Mouse (Mus musculus) induced T-regulatory cell, adult 2 months (primary cell): ENCODE results near the gene 1520401A03Rik.
A peak's percentile ranks its signal among the peaks of the same experiment; 100 is the strongest.

Experiments used
- DNase-seq: peaks from one replicate; pipeline ENCODE4 v3.0.0-alpha.2; 2012; ENCODE audit warnings: low read depth

1520401A03Rik gene

GRCm38 (mm10) chr17:23700079-23700478, 22.5 kb downstream of the 1520401A03Rik start:
- DNase-seq, result peak; percentile 86

GRCm38 (mm10) chr17:23699131-23700077, 23.2 kb downstream of the 1520401A03Rik start:
- no peak for DNase-seq

DNA sequence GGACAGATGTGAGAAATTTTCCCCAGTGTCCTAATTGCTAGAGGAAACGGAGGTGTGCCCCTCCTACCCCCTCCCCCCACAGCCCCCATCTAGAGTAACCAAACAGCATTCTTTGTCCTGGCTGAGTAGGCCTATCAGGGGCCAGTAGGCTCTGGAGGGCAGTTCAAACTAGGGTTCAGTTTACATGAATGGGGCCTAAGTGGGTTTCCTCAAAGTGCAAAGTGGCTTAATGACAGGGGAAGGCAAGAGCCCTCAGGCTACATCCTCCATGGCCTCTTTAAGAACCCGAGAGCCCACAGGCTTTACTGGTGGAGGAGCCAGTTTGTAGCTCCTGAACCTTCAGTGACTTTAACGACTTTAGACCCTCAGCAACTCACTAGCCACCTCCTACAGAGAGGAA, 26.8 kb downstream of the 1520401A03Rik start:
- no peak for DNase-seq

DNA sequence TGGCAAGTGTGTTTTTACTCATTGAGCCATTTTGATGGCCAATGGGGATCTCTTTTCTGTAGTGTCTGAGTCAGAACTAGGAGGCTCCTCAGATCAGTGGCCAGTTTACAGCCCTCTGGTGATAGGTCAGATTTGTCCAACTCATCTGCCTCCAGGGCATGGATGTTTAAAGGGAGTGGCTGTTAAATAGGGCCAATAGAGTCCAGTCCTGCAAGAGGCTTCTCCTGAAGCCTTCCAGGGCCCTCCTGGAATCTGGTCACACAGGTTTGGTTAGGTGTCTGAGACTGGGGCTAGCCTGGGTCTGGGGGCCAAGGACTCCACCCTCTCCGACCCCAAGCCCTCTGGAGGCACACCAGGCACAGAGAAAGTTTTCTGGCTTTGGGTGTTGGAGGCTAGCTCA, 28.1 kb downstream of the 1520401A03Rik start:
- DNase-seq, result no peak

- DNase-seq, result no peak
Measured at GRCm38 (mm10) chr17:23683856-23684672, 38.5 kb downstream of the 1520401A03Rik start, which contains the start of gene Cldn9. Gene Cldn9, minus strand, starts transcription at chr17:23684026.

GRCm38 (mm10) chr17:23683226-23683625, 39.4 kb downstream of the 1520401A03Rik start:
- DNase-seq, result no peak

GRCm38 (mm10) chr17:23682530-23682929, 40.1 kb downstream of the 1520401A03Rik start:
- DNase-seq, result no peak

- DNase-seq, result no peak
Measured at GRCm38 (mm10) chr17:23682092-23682491, 40.5 kb downstream of the 1520401A03Rik start.

GRCm38 (mm10) chr17:23681086-23681485, 41.5 kb downstream of the 1520401A03Rik start:
- no peak for DNase-seq

DNA sequence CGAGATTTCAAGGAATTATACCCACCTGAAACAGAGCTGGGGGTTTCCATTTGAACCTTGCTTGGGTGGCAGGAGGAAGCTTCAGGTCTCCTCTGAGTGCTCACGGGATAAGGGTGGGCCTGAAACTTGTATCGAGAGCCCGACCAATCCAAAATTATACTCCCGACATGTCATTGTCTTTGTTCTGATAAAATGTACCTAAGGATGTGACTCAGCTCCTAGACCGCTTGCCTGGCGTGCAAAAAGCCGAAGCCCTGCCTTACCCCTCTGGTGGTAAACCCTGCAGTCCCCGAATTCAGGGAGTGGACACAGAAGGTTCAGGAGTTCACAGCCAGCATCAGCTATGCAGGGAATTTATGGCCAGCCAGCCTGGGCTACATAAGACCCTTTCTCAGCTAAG, 42.2 kb downstream of the 1520401A03Rik start:
- DNase-seq, result no peak

- DNase-seq, result no peak
Measured at GRCm38 (mm10) chr17:23679127-23679835, 43.3 kb downstream of the 1520401A03Rik start, which contains the start of gene Cldn6. Gene Cldn6, plus strand, starts transcription at chr17:23679249.

GRCm38 (mm10) chr17:23677236-23677679, 45.3 kb downstream of the 1520401A03Rik start, which contains the start of gene Tnfrsf12a:
Gene Tnfrsf12a, minus strand, starts transcription at chr17:23677468.
- peak; percentile 95 for DNase-seq

DNA sequence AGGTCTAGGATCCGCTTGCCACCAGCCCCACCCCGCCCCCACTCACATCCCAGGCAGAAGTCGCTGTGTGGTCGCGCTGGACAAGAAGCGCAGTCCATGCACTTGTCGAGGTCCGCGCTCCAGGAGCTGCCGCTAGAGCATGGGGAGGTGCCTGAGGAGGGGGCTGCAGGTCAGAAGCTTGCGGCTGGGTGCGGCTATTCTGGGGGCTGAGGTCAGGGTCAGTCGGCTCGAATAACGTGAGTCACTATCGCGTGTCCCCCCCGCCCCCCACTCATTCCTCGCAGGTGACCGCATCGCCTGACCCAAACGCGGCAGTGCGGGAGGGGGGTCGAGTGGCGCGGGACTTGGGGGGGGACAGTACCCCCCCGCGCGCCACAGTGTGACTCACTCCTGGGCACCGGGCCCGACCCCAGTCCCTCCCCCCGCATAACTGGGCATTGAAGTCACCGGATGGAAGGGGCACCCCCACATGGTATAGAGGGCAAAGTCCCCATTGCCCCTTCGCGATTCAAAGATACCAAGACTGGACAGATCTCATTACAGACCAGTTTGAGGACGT, 46.0 kb downstream of the 1520401A03Rik start:
- DNase-seq, result peak; percentile 65

DNA sequence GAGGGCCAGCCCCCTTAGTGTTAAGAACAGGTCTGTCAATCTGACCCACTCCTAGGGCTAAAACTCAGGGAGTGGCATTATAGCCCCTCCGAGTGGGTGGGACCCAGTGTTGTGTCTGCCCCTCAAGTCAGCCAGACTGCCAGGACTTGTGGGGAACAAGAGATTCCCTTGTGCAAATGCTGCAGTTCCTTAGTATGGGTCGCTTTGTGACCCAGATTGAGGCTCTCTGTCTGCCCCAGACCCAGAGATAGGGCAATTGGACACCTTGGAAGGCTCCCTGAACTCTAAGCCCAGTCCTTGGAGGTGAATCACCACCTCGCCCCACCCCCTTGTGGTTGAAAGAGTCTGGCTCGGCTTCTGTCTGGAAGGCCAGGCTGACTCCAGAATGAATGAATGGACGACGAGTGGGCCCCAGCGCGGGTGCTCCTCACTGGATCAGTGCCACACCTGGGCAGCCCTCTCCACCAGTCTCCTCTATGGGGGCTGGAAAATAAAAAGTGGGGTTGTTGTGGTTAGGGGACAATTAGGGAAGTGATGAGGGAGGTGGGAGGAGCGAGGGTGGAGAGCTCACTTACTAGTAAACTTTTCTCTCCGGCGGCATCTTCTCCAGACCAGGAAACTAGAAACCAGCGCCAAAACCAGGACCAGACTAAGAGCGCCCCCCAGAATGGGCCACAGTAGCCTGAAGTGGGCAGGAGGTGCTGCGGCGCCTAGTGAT, 46.9 kb downstream of the 1520401A03Rik start:
- peak; percentile 61 for DNase-seq

GRCm38 (mm10) chr17:23675127-23675526, 47.5 kb downstream of the 1520401A03Rik start:
- no peak for DNase-seq

DNA sequence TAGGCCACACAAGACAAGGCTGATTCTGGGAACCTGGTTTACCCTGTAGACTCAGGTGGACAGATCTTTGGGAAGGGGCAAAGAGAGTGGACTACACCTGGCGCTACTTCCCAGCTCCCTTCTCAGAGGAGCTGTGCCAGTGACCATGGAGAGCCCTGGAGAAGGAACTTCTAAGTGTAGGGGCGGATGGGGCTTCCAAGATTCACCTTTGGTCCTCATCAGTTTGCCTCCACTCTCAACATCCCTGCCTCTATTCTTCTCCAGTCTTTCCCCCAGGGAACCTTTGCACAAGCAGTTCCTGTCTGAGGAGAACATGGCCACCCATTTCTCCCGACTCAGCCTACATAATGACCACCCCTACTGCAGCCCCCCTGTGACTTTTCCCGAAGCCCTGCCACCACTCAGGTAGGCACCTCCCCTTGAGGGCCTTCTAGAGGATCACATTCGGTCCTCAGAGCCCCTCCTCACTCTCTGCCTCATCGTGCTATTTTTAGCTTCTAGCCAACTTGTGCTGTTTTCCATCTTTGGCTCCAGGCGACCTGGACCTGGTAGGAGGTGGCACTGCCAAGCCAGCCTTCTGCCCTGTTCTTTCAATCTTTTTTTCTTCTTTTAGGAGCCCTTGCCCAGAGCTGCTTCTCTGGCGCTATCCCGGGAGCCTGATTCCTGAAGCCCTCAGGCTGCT, 48.2 kb downstream of the 1520401A03Rik start:
- DNase-seq, result peak; percentile 37

- peak; percentile 97 for DNase-seq
Measured at GRCm38 (mm10) chr17:23673424-23674073, 49.0 kb downstream of the 1520401A03Rik start, which contains the start of the genes Hcfc1r1 and Thoc6. Gene Hcfc1r1, plus strand, starts transcription at chr17:23673596. Gene Thoc6, minus strand, starts transcription at chr17:23673882.

DNA sequence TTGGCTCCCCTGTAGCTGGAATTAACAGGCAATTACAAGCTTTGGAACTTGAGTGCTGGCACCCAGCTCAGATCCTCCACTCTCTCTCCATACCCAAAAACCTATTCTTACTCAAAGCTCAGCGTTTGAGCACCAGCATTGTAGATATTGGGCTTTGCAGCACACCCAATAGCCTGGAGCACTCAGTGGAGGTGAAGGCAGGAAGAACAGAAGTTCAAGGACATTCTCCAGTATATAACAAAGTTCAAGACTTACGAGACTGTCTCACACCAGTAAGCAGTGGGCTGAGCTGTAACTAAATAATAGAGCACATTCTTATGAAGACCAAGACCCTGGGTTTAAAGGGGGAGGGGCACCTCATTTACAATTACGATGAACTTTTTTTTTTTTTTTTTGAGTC, 49.8 kb downstream of the 1520401A03Rik start:
- no peak for DNase-seq

GRCm38 (mm10) chr17:23671519-23671918, 51.1 kb downstream of the 1520401A03Rik start:
- no peak for DNase-seq
